Mouse (Mus musculus): Measurements from ENCODE around the gene Gid8.
A peak's percentile ranks its signal among the peaks of the same experiment; 100 is the strongest.

Gid8 gene

GRCm38 (mm10) chr2:180746569-180747192 lies 36.8 kb downstream of the Gid8 start:
- no peak for DNase-seq (ENCODE audit: low read depth, low spot score)

GRCm38 (mm10) chr2:180748904-180749303 lies 39.0 kb downstream of the Gid8 start:
- no peak for DNase-seq (ENCODE audit: low read depth, low spot score)

GRCm38 (mm10) chr2:180754976-180755688 lies 45.2 kb downstream of the Gid8 start:
- no peak for DNase-seq (ENCODE audit: low read depth, low spot score)

GRCm38 (mm10) chr2:180755896-180756295 lies 46.0 kb downstream of the Gid8 start:
- DNase-seq (ENCODE audit: low read depth, low spot score), result no peak

- no peak for DNase-seq (ENCODE audit: low read depth, low spot score)
Measured at GRCm38 (mm10) chr2:180756786-180757185, 46.9 kb downstream of the Gid8 start.

GRCm38 (mm10) chr2:180758513-180759263 lies 48.8 kb downstream of the Gid8 start:
- no peak for DNase-seq (ENCODE audit: low read depth, low spot score)

GRCm38 (mm10) chr2:180764986-180765385 lies 55.1 kb downstream of the Gid8 start:
- DNase-seq (ENCODE audit: low read depth, low spot score), result peak; percentile 17

GRCm38 (mm10) chr2:180765713-180766112 lies 55.8 kb downstream of the Gid8 start:
- no peak for DNase-seq (ENCODE audit: low read depth, low spot score)

Data from skeletal muscle tissue, adult 2 months (tissue).